Mouse (Mus musculus) heart, postnatal 14 days (tissue): ENCODE data around the gene Gm7168. TPM values are rescaled to one million over a fixed set of nuclear protein-coding genes. Genes with fewer than 3 reads are reported as not detected.
"Not testable (repeated sequence)": the region's sequence is repeated elsewhere in the genome, so short reads cannot be mapped to it uniquely, and the experiment has no call there.

Experiments used
- DNase-seq, 2 experiments: peaks; one replicate each; pipeline ENCODE4 v3.0.0; 2021 to 2022
- intact Hi-C: fragments of 180-260 bp; cut with DNase I; formaldehyde crosslinking; loops from one replicate; pipeline ENCODE4 v1.15.1; 2025
- total RNA-seq, 2 experiments: library from RNA; stranded (reverse); gene quantifications; 2 replicates each; pipeline ENCODE4 v1.2.3; 2021

Gene Gm7168
- total RNA-seq, 2 experiments from 2014 or later, result not detected

DNA sequence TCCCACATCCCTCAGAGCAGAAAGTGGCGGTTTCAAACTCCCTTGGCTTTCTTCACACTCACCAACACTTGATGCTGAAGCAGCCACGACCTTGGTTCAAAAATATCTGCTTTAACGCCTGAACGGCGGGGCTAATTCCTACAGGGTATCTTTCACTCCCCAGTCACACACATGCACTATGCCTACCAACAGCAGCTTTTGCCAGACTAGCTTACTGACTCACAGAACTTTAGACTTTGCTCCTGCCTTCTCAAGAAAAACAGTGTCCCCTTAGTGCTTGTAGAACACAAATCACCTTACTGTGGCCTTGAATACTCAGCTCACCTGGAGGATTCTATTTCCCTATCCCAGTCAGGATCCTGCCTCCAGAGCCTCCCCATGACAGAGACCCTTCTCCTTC is 22.6 kb downstream of the Gm7168 start:
- intact Hi-C loops, DNase-seq: not testable (repeated sequence)

DNA sequence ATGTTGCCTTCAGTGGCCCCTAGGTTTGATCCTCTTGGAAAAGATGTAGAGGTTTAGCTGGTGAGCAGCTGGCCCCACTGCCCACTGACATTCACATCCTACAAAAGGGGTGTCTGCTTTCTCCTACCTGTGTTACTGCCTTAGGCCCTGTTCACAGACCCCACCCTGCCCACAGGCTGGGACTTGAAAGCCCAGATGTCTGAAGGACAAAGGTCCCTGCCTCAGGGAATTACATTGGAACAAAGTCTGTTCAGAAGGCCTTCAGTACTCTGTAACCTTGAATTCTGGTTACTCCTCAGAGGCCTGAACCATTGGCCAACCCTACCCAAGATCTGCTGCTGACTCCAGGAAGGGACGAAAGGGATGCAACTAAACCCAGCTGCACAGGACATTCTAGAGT is 39.5 kb downstream of the Gm7168 start:
- intact Hi-C loops, result no loop called here
- DNase-seq, result no peak

DNA sequence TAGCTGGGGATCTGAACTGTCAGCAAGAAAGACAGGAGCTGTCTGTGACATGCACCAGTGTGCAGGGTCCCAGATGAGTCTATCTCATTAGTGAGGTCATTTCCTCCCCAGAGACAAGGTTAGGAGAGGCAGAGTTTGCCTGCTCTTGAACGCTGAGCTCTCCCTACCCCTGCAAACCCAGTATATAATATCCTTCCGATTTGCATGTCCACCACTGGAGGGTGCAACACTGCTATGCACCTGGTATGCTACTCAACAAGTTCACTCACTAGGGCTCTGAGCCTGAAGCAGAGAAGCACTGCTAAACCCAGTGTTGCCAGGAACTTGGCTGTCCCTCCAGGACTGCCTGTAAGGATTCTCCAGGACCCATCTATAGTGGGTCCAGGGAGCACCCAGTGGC is 45.3 kb downstream of the Gm7168 start:
- DNase-seq, intact Hi-C loops: not testable (repeated sequence)

Other genes starting within 250 kb of the Gm7168 start
- gene Afdn, start 187.8 kb upstream of the Gm7168 start, total RNA-seq, result 100 to 1,000 TPM; 106 to 131 TPM
- gene Tcte2, start 186.5 kb upstream of the Gm7168 start, total RNA-seq, result 1 to 10 TPM; 2.5 to 5.6 TPM
- not detected for gene Gm7356, start 55.3 kb downstream of the Gm7168 start, total RNA-seq
- gene Gm7358, start 111.2 kb downstream of the Gm7168 start, total RNA-seq, result not detected